16 mouse cellular contexts compared by ENCODE assay signal in the genomic region with DNA sequence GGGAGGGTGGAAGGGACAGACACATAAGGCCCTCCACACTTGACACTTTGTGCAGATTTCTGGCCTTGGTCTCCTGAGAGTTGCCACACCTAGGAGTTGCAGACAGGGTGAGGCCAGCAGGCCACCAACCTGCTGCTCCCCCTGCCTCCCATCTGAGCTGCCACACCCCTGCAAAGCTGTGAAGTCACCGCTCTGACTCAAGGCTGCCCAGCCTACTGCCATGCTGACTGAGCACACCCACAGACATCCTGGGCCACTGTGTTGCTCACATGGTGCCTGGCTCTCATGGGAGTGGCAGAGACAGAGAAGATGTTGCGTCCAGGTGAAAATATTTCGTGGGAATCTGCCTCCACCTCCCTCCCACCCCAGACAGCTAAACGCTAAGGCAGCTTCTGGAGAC.
"Had no signal": no experiment of that assay in that cellular context is flagged by ENCODE, and none has a peak within 500 bp of the region (broad histone marks: within the 10 kb centered on the region; RNA-seq: fewer than 3 reads in every experiment).

No protein-coding gene starts in this region.

- H3K27me3 ChIP-seq: liver, embryonic 15.5 days; midbrain, embryonic 15.5 days; neural tube, embryonic 12.5 days; stomach, embryonic 15.5 days had no signal

- H3K4me3 ChIP-seq: liver, embryonic 15.5 days; midbrain, embryonic 15.5 days; neural tube, embryonic 12.5 days; stomach, embryonic 15.5 days had no signal

- H3K4me2 ChIP-seq: liver, embryonic 11.5 days; liver, embryonic 15.5 days; midbrain, embryonic 15.5 days; neural tube, embryonic 12.5 days; stomach, embryonic 15.5 days had no signal

- DNase-seq: kidney, adult 9 months; kidney, postnatal 10 days; left cerebral cortex, postnatal 4 days; lung, adult 2 months; lung, postnatal 36 days; retina, postnatal 1 day; right cerebral cortex, postnatal 4 days; spleen, adult 18-20 months; thymus, adult 18-20 months; thymus, postnatal 14 days had no signal

- H3K4me1 ChIP-seq: liver, embryonic 15.5 days; midbrain, embryonic 15.5 days; neural tube, embryonic 12.5 days; stomach, embryonic 15.5 days had no signal

- ATAC-seq: lung, postnatal 0 days; midbrain, embryonic 15.5 days had no signal

- H3K36me3 ChIP-seq: liver, embryonic 15.5 days; midbrain, embryonic 15.5 days; neural tube, embryonic 12.5 days; stomach, embryonic 15.5 days had no signal

- H3K27ac ChIP-seq: liver, embryonic 15.5 days; midbrain, embryonic 15.5 days; neural tube, embryonic 12.5 days; stomach, embryonic 15.5 days had no signal

- H3K9ac ChIP-seq: liver, embryonic 15.5 days; midbrain, embryonic 15.5 days; neural tube, embryonic 12.5 days; stomach, embryonic 15.5 days had no signal

- H3K9me3 ChIP-seq: liver, embryonic 15.5 days; midbrain, embryonic 15.5 days; neural tube, embryonic 12.5 days; stomach, embryonic 15.5 days had no signal
